Mouse (Mus musculus): Measurements from ENCODE around the gene Imp4.
"Not testable (repeated sequence)": the region's sequence is repeated elsewhere in the genome, so short reads cannot be mapped to it uniquely, and the experiment has no call there.

The Imp4 gene

GRCm38 (mm10) chr1:34439215-34439960, at the start of gene Imp4, which contains the start of gene Ccdc115:
Gene Imp4, plus strand, starts transcription at chr1:34439851.
Gene Ccdc115, minus strand, starts transcription at chr1:34439672.
- peak; percentile 99 for DNase-seq (ENCODE audit: low read depth)

DNA sequence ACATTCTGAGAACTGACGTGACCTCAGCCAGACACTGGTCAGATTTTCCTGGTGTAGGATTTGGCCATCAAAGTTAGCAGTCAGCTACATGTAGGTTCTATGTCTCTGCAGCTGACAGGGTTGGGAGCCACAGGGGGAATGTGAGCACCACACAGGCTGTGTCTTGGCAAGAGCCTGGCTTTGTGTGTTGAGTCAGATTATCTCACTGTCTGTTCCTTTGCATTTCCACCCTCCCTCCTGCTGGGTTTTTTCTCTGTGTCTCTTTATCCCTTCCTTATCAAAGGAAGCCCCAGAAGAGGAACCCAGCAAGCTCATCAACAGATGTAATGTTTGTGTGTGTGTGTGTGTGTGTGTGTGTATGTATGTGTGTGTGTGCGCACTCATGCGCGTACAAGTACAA, 43.3 kb upstream of the Imp4 start:
- DNase-seq (ENCODE audit: low read depth) = no peak

- no peak for DNase-seq (ENCODE audit: low read depth)
Observed at GRCm38 (mm10) chr1:34399182-34399953, 40.3 kb upstream of the Imp4 start.

DNA sequence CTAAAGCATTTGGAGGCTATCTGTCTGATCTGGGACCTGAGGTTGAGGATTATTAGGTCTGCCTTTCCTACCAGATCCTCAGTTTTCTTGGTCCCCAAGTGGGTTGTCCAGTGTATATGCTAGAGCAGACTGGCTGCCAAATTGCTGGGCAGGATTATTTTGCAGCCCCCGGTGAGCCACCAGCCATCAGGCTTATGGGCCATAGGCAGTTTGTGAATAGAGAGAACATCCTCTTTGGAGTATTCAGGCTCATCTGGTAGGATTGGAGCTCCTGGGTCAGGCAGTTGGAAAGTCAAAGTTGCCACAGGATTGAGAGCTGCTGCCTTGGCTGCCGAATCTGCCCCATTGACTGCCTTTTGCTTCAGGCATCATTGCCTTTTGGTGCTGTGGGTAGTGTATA, 11.2 kb upstream of the Imp4 start:
- DNase-seq (ENCODE audit: low read depth) = no peak

DNA sequence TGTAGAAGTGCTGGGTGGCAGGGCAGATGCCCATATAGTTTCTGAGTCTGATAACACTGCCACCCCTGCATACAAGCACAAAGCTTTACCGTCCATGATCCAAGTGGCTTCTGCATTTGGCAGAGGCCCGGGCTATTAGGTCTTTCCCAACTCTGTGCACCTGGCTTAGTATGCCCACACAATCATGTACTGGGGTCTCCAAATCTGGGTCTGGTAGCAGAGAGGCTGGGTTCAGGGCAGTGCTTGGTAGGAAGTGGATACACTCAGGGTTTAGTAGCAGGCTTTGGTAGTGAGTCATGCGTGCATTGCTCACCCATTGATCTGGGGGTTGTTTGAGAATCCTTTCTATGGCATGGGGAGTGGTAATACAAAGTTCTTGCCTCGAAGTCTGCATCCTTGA, 10.4 kb upstream of the Imp4 start:
- no peak for DNase-seq (ENCODE audit: low read depth)

DNA sequence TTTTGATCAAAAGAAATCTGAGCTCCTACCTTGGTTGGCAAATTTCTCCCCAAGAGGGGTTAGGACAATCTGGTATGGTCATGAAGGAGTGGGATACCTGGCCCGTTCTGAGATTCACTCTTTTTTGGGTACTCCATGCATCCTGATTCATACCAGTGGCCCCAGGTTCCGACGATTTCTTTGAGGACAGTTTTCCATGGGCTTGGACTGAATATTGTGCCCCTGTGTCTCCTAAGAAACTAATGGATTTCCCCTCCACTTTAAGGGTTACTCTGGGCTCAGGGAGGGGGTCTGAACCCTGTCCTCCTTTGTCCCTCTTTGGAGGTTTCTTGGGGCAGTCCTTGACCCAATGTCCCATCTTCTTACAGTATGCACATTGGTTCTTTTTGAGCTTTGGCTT, 8.7 kb upstream of the Imp4 start:
- no peak for DNase-seq (ENCODE audit: low read depth)

GRCm38 (mm10) chr1:34431431-34431830, 8.2 kb upstream of the Imp4 start:
- no peak for DNase-seq (ENCODE audit: low read depth)

DNA sequence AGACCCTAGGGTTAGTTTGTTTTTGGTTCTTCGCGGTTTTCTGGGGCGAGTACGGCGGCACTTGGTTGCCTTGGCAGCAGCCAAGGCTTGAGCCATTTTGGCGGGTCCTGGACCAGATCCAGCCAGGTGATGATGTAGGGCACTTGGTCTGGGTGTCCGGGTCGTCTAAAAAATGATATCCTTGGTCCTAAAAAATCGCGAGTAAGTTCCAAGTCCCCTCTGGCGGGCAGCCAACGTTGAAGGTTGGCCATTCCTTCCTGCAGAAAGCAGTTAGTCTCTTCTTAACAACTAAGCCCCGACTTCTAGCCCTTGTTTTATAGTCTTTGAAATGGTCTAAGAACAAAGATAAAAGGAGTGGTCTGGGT, 7.3 kb upstream of the Imp4 start:
- no peak for DNase-seq (ENCODE audit: low read depth)

- DNase-seq (ENCODE audit: low read depth) = peak; percentile 77
Observed at GRCm38 (mm10) chr1:34432776-34433481, 6.7 kb upstream of the Imp4 start.

DNA sequence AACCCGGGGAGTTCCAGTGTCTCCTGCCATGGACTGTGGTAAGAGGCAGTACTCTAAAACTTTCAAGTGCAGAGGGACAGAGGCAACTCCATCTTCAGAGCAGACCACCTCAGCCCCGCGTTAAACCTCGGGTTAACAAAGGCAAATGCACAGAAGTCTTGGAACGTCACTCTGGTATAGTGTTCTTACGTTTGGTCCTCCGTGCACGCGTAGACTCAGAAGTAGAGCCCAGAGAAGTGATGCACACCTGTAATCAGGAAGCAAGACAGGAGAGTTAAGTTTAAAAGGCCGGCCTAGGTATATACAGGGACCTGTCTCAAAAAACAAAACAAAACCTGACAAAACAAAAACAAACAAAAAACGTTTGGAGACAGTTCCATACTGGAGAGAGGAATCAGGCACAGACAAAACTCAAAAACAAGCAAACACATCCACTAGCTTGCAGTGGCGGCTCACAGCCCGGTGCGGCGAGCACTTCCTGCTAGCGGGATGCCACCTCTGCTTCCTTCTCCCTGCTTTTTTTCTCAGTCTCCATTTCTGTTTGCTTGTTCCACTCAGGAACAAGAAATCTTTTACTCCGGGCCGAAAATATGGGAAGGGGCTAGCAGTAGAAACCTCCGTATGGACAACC, 5.6 kb upstream of the Imp4 start:
- DNase-seq (ENCODE audit: low read depth) = peak; percentile 80

GRCm38 (mm10) chr1:34434660-34435160, 4.9 kb upstream of the Imp4 start:
- peak; percentile 97 for DNase-seq (ENCODE audit: low read depth)

DNA sequence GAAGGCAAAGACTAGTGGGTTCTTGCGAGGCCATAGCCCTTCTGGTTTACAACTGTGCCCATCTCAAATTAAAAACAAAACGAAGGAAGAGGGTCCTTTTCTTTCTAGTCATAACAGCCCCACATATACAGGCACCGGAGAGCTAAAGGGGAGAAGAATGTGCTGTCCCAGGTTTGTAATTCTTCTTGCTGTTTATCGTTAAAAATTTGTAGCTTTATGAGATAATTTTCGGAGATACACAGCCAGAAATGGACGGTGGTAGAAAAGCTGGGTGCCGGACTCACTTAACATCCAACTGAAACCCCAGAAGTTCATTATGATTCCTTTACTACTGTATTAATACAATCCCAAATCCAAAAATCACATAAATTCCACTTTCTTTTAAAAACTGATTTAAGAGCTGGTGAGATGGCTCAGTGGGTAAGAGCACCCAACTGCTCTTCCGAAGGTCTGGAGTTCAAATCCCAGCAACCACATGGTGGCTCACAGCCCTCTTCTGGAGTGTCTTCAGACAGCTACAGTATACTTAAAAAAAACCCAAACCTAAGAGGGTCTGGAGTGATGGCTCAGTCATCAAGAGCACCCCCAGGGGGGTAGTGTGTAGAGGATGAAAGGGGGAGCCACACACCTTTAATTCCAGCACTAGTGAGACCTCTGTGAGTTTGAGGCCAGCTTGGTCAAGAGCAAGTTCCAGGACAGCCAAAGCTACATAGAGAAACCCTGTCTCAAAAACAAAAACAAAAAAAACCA, 4.1 kb upstream of the Imp4 start:
- peak; percentile 22 for DNase-seq (ENCODE audit: low read depth)

DNA sequence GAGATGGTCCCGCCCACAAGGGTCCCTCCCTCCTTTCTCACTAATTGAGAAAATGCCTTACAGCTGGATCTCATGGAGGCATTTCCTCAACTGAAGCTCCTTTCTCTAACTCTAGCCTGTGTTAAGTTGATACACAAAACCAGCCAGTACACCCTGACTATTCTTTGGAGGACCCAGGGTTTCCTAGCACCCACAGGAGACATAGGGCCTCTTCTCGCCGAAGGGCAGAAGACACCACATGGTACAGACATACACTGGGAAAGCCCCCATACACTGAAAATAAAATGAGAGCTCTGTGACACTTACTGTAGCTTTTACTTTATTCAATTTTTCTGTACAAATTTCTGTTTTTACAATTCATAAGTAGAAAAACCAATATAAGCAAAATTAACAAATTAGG, 3.3 kb upstream of the Imp4 start:
- peak; percentile 33 for DNase-seq (ENCODE audit: low read depth)

GRCm38 (mm10) chr1:34437366-34437765, 2.3 kb upstream of the Imp4 start:
- DNase-seq (ENCODE audit: low read depth) = not testable (repeated sequence)

DNA sequence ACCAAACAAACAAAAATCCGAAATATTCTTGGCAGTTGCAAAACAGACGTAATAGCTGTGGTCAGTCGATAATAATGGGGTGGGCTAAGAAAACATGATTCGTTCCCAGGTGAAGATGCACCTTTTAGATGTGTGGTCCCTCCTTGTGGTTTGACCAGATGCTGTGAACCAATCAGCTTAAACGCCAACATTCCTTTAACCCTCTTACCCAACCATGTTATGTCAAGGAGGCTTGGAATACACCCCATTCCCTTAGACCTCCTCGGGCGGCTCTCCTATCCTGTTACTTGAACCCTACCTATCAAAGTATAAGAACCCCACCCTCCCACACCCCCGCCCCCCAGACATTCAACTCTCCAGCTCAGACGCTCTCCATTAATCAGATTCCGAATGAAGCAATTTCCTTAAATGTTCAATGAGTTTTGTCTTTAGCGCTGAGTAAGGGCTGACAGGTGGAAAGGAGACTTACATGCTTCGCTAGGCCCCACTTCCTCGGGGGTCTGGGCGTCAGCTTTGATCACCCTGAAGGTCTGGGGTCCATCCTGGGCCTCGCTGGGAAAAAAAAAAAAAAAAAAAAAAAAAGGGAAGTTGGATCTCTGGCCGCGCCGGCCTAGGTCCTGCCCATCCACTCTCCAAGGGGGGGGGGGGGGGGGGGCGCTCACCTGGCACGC, 1.1 kb upstream of the Imp4 start:
- DNase-seq (ENCODE audit: low read depth) = peak; percentile 20

- no peak for DNase-seq (ENCODE audit: low read depth)
Observed at GRCm38 (mm10) chr1:34439961-34440630, 445 bp downstream of the Imp4 start.

- DNase-seq (ENCODE audit: low read depth) = no peak
Observed at GRCm38 (mm10) chr1:34443124-34443523, 3.5 kb downstream of the Imp4 start.

DNA sequence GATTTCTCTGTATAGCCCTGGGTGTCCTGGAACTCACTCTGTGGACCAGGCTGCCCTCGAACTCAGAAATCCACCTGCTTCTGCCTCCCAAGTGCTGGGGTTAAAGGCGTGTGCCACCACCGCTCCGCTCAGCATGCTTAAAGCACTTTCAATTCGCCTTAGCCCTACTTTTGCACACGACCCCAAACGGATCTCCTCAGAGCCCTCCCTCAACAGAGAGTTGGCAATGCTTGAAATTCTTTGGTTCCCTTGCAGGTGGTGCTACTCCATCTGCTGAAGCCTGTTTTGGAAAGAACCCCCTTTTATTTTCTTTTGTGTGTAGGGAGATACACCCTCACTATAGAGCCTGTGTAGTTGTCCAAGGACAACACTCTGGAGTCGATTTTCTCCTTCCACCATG, 18.8 kb downstream of the Imp4 start:
- DNase-seq (ENCODE audit: low read depth) = peak; percentile 66

DNA sequence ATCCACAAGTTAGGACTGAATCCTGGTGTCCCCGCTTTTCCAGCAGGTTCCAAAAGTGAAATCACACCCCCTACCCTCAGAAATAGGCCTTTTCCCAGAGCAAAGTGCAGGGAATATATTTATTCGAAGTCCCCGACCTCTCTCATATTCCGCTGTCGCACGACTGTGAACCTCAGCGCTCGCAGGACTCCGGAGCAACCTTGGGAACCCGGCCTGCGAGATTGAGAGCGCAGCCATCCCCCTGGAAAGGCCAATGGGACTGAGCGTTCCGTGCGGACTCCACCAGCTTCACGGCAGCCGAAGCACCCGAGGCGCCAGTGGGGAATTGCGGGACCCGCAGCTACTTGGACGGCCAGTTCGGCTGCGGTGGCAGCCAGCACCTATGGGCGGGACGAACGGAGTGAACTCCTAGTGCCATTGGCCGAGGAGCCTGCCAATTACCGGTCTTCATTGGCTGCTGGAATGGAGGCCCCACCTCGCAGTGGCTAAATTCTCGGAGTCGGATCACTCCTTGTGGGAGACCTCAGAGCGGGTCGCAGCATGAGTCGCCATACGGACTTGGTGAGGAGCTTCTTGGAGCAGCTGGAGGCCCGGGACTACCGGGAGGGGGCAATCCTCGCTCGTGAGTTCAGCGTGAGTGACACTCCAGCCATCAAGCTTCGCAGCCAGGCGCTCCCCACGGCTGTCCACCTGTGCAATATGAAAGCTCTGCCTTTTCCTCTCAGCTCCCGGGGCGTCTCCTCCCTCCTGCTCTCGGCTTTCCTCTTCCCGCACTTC, 19.8 kb downstream of the Imp4 start, which contains the start of gene Ptpn18:
Gene Ptpn18 (plus strand): TSS at position 479 of the 777 bp plus-strand sequence.
- peak; percentile 93 for DNase-seq (ENCODE audit: low read depth)

Data from induced T-regulatory cell, adult 2 months (primary cell).